Mouse (Mus musculus): Measurements from ENCODE around the gene Defb20.

The Defb20 gene

GRCm38 (mm10) chr2:152500204-152500862 lies 23.5 kb downstream of the Defb20 start:
- DNase-seq = no peak

GRCm38 (mm10) chr2:152500863-152501229 lies 24.0 kb downstream of the Defb20 start:
- no peak for DNase-seq

- no peak for DNase-seq
Observed at GRCm38 (mm10) chr2:152503950-152504349, 27.1 kb downstream of the Defb20 start.

GRCm38 (mm10) chr2:152511592-152511991 lies 34.7 kb downstream of the Defb20 start, which contains the start of gene Defb26:
Gene Defb26, minus strand, starts transcription at chr2:152511692.
- DNase-seq = no peak

DNA sequence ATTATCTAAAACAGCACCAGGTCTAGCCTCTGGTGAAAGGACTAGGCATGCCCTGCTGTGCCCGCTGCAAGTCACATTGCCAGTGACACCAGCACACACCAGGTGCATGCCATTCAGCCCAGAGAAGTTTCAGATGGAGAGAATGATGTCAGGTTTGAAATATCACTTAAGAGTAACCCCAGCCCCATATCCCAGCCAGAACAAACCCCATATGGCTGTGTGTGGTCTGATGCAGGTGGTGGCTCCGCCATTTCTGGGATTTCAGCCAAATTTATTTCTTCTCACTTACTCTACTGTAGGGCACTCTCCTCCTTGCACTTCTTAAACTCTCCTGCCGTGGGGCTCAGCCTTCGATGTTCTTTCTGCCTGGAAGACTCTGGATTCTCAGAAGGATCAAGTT lies 39.2 kb downstream of the Defb20 start:
- no peak for DNase-seq

- DNase-seq = no peak
Observed at GRCm38 (mm10) chr2:152517981-152518380, 41.1 kb downstream of the Defb20 start, which contains the start of gene Defb28. Gene Defb28, plus strand, starts transcription at chr2:152518255.
